Mouse (Mus musculus): ENCODE results near the gene Cct8l1. TPM values are rescaled to one million over a fixed set of nuclear protein-coding genes. Genes with fewer than 3 reads are reported as not detected.

Cct8l1 gene
- total RNA-seq (2021) = under 1 TPM in 1 of 2 experiments, not detected in 1; 0.13 TPM
- long read RNA-seq, experiment 1 = 0 reads
- long read RNA-seq, experiment 2 = 0 reads

DNA sequence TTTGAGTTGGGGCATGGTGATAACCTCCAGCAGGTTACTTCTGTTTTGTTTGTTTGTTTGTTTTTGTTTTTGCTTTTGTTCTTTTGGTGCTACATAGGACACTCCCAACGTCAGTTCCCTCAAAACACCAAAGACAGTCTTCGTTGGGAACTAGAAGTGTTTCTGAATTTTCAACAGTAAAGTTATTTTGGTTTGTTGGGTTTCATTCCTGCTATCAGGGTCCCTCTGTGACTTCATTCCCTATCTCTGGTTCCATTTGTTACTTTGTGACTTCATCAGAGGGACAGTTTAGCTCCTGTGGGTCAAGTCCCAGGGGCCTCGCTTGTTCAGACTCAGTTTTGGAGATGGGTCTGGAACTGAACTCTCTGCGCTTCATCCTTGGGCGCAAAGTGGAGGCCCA is at the start of gene Cct8l1:
Gene Cct8l1, plus strand, starts transcription at position 301 of the 400 bp plus-strand sequence.
- no peak for DNase-seq

DNA sequence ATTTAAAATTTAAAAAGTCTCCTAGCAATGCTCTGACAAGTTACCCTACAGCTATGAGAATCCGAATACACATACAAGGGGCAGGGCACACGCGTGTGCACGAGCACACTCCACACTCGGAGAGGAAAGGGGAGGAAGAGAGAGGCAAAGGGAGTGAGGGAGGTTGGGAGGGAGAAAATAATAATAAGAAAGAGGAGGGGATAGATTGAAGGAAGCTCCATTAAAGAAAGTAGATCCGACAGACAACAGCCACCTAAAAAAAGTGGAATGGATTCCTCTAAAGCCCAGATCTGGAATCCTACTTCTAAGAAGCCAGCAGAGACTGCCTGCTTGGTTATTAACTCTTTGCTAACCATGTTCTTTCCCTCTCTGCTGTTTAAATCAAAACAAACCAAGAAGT is 43.8 kb upstream of the Cct8l1 start:
- peak in 1 of 2 experiments; percentile 22 for DNase-seq

DNA sequence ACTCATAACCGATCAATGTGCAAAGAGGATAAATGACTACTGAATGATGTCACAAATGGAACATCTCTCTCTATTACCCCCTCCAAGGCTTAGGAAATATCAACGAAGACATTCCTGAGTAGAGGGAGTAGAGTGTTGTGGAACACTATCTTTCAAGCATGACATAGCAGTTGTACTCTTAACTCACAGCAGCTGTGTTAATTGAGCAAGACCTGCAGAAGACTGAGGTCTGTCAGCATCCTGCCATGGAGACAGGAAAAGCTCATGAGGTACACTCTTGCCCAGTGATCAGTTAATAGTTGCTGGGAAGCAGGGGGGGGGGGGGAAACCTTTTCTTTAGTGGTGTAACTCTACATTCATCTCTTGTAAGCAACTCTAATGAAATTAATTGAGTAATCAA is 40.1 kb upstream of the Cct8l1 start:
- DNase-seq = no peak

DNA sequence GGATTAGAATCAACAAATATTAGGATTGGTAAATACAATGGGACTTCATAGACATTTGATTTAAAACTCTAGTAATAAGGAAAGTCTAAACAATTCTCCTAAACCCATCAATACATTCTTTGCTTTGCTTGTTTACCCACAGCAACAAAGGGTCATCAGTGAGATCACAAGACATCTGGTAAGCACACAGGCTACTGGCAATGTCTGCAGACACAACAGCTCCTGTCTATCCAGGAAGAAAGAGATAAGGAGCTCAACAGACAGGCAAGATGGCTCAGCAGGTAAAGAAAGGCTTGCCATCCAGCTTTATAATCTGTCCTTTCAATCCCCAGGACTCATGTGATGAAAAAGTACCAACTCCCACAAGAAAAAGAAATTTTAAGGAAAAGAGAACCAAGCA is 37.0 kb upstream of the Cct8l1 start:
- no peak for DNase-seq

DNA sequence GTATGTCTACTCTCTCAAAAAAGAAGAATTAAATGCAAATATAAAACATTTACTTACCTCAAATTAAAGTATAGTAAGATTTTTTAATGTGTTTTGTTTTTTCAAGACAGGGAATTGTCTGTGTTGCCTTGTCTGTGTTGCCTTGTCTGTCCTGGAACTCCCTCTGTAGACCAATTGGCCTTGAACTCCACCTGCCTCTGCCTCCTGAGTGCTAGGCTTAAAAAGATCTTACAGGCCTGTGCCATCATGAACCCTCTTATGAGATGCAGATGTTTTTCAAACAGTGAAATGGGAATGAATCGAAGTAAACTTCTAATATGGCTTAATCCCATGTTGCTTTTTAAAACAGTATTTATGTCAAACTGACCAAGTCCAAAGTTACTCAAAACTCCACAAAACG is 19.2 kb upstream of the Cct8l1 start:
- no peak for DNase-seq

DNA sequence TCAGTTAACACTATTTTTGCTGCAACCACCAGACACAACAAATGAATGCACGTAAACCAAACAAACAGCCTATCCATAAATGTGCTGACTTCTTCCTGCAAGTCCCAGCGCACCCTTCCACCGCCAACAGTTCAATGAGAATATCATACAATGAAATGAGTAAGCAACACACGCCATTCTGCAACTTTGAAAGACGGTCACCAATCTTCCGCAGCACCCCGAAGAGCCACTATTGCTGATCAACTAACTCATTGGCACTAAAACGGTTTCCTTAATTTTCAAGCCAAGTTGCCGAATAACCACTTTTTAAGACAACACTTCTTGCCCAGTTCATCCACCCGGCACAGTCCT is 18.5 kb upstream of the Cct8l1 start:
- DNase-seq = no peak

DNA sequence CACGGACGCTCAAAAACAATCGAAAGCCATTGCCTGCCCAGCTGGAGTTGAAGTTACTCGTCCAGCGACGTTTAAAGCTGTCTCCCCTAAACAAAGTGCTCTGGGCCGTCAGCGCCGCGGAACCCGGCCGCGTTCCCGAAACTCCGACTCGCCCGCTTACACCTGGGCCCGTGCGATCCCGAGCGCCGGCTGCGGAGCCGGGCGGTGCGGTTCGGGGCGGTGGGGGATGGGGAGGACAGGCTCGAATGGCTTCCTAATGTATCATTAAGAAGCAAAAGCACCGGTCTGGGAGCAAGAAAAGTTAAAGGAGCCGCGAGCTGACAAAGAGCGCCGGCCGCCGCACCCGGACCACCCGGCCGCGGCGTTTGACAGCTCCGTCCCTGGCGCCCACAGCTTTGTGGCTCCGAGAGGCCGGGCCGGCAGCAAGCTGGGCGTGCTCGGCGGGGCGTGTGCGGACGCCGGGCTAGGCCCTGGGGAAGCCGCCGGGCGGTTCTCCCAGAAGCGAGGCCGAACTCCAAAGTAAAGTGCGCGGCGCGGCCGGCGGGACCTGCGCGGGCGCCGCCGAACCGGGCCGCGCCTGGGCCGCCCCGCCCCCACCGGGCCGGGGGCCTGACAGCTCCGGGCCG is 18.0 kb upstream of the Cct8l1 start:
- DNase-seq = peak; percentile 70 to 73

DNA sequence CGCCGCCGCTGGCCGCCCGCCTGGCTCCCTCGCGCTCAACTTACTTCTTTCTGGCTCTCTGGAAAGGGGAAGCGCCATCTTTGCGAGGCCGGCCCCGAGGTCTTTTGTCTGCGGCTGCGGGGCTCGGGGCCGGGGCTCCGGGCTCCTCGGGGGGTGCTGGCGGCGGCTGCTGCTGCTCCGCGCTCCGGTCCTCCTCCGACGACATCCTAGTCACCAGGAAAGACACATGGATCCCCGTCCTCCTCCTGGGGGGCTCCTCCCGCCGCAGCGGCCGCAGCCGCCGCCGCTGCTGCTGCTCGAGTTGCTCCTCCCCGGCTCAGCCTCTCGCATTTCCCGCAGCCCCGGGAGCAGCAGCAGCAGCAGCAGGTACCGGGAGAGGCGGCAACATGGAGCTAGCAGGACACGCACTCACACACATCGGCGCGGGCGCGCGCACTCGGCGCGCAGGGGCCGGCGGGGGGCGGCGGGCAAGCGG is 17.5 kb upstream of the Cct8l1 start, which contains the start of gene Kmt2c:
Gene Kmt2c, minus strand, starts transcription at position 438 of the 475 bp plus-strand sequence.
- peak in 1 of 2 experiments; percentile 86 for DNase-seq

DNA sequence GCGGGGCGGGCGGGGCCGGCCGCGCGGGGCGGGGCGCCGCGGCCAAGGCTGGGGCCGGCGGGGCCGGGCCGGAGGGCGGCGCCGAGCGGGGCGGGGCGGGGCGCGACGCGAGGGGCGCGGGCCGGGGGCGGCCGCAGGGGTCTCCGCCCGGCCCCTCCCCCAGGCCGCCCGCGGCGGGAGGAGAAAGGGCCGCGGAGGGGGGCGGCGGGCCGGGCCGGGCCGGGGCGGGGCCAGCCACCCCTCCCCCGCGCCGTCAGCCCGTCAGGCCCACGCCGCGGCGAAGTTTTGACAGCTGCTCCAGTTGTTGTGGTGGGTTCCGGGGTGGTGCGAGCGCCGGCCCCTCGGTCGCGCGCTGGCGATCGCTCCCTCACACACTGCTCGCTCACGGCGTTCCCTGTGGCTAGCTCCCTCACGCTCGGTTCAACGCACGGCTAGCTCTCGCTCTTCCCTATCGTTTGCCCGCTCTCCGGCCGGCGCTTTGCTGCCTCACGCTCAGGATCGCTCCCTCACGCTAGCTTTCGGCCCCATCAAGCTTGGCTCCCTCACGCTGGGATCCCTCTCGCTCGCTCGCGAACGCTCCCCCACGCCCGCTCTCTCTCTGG is 16.9 kb upstream of the Cct8l1 start:
- peak in 1 of 2 experiments; percentile 86 for DNase-seq

DNA sequence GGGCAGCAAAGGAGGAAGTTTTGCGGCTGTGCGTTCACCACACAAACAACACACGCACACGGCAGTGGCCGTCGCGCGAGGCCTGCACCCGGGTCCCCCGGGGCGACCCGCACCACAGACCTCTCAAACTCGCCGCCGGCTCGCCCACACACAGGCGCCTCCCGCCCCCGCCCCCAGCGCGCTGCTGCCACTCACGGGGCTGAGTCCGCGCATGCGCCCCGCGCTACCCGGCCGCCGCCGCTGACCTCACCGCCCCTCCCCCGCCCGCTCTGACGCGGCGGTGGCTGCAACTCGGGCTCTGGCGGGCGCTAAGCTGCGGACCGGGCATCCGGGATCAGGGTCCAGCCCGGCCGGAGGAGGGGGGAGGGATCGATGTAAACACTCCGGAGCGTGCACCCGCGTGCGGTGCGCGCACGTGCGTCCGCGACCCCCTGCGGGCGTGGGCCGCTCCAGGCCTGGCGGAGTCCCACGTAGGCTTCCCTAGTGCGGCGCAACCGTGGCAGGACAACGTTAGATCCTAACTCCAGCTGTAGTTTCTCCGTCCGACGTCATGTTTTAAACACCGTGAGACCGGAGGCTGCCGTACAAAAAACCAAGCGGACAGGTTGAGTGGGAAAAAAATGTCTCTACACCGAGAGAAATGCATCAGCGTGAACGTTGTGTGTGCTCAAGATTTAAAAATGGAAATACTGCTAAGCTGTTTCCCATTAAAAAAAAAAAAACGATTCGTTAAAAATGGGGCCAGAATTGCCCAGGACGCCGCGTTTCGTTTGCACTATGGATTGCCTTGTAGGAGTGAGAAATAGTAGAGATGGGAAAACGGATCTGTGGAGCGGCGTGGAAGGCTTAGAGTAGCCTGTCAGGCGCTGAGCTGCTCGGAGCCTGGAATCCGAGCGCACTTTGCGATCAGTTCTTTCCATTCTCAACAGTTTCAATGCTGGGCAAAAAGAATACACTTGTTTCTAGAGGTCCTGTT is 16.2 kb upstream of the Cct8l1 start:
- peak; percentile 97 for DNase-seq

DNA sequence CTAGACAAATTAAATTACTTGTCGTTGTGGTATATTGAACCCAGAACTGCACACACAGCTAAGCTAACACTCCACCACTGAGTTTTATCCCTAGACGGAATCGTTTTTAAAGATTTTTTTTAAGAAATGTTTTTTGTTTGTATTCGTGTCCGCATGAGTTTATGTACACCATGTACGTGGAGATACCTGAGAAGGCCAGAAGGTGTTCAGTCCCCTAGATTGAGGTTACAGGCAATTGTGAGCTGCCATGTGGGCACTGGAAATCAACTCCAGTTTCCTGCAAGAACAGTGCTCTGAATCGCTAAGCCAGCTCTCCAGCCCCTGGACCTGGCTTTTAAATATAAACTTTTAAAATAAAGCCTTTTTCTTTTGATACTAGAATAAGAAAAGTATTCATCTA is 15.2 kb upstream of the Cct8l1 start:
- DNase-seq = no peak

DNA sequence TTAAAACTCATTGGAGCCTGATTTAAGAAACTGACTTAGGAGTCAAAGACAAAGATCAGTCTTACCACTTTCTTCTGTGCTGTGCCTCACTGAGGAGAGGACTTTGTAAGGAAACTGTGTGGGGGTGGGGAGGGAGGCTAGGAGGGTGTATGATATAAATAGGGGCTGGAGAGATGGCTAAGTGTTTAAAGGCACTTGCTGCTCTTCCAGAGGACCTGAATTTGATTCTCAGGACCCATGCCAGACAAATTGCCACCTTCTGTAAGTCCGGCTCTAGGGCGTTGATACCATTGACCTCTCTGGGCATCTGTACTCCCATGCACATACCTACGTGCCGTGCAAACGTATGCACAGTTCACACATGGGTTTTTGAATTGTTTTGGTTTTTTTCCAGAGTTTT is 9.8 kb upstream of the Cct8l1 start:
- no peak for DNase-seq

DNA sequence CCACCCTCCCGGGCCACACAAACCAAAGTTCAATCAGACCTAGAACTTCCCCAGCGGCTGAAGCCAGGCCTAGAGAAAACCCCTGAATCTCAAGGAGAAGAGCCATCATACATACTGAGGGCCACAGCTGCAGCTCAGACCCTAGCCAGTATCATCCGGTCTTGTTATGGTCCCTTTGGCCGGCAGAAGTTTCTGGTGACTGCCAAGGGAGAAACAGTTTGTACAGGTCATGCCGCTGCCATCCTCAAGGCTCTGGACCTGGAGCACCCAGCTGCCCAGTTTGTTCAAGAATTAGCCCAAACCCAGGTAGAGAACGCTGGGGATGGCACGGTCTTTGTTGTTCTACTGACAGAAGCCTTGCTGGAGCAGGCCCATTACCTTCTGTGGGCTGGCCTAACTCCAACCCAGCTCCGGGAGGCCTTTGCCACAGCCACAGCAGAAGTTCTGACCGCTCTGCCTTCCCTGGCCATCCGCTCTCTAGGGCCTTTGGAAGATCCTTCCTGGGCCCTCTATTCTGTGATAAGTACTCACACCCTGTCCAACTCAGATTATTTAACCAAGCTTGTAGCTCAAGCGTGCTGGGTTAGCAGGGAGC is 531 bp downstream of the Cct8l1 start:
- DNase-seq = no peak

DNA sequence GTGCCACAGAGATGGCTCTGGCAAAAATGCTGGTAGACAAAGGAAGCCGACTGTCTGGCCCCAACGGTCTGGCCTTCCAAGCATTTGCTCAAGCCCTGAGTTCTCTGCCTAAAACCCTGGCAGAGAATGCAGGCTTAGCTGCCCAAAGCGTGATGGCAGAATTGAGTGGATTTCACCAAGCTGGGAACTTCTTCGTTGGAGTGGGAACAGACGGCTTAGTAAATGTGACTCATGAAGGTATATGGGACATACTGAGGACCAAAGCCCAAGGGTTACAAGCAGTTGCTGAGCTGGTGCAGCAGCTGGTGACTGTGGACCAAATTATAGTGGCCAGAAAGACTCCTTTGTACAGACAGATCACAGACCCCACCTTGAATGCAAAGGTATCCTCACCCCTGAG is 1.7 kb downstream of the Cct8l1 start:
- no peak for DNase-seq

DNA sequence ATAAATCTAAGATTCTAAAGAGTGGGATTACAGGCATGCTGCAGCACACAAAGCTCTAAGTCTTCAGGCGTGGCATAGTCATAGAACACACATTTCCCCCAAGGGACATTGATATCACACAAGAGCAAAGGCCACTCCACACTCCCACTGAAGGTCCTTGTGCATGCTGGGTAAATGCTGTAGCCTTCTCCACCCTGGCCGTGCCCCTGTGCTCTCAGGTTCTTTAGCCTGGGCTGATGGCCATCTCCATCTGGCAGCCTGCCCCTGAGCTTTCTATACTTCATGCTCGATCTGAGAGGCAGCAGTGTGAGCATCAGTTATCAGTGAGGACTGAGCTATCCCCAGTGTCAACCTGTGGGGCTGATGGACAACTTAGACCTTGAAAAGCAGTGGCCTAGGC is 4.0 kb downstream of the Cct8l1 start:
- no peak for DNase-seq

DNA sequence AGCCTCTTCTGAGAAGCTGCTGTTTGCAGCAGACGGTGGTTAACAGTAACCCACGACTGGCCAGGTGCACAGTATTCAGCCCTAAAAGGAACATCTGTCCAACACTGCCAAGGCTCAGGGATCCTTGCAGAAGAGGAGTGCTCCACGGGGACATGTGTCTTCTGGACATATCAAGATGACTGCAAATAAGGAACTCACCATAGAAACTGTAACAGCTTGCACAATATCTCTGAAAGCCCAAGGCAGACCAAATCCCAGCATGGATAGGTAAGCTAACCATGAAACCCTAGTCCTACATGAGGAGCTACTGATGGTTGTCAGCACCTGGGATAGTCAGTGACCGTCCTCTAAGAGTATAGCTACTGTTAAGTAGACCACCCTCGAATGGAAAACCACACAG is 5.6 kb downstream of the Cct8l1 start:
- DNase-seq = no peak

DNA sequence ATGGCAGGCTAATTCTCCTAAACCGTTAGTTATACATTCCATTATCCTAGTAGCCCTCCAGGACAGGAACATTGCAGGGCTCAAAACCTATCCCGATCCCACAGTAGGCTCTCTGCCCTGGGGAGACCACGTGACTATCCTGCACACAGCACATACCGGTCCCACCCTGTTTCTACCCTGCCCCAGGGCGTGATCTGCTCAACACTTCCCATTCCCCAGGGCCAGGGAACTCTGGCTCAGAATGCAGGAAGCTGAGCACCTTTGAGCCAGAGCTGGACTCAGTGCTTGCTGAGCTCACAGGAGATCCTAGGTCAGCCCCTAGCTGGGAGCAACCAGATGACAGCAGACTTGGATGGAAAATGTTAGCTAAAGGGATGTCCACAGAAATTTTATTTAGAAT is 10.2 kb downstream of the Cct8l1 start:
- DNase-seq = peak; percentile 60 to 81

DNA sequence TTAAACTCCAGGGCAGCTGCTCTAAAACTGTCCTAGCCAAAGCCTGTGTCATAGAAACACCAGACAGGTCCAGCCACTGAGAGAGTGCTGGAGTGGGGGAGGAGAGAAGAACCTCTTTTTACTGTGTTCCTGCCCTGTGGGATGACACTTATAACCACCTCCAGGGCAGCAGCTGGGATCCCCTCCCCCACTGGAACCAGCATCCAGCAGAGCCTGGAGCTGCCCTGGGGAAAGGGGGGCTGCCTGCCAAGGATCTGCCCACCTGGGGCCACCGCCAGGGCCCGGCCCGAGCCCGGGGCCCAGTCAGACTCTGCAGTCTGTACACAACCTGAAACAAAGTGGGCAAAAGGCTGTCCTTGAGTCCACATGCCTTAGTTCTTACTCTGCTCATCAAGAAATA is 11.1 kb downstream of the Cct8l1 start:
- peak; percentile 34 to 48 for DNase-seq

DNA sequence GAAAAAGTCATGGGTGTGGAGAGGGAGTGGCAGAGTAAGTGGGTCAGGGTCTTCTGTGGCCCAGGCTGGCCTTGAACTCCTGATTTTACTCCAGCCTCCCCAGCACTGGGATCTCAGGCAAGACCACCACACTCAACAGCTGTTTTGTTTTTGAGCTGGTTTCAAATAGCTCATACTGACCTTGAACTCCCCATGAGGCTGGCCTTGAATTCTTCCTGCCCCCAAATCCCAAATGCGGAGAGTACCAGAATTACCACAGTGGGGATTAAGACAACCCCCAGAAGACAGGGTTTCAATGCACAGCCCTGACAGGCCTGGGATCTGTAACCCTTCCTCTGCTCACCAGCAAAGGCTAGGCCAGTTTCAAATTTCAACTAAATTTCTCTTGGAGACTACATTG is 12.1 kb downstream of the Cct8l1 start:
- DNase-seq = no peak

DNA sequence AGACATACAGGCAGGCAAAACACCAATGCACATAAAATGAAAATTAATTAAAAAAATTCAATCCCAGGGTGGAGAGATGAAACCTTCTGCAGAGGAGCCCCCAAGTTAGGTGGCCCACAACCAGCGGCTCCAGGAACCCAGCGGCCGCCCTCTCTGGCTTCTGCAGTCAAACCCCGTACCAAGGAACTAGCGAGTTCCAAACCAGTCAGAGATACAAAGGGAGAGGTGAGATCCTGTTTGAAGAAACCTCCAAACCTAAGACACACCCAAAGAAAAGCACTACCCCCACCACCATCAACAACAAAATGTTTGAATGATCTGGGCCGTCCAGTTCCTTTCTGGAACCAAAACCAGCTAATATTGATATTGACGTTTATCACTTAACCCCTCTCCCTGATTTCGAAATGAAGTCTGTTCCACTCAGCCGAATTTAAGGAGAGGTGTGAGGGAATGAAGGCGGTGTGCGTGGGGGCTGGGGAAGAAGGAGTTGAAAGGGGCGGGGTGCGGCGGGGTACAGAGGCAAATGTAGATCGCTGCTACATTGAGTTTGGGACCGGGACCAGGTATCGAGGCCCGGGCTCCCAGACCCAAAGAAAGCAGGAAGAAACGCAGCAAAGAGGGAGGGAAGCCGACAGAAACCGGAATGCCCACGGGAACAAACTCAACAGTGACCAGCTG is 13.1 kb downstream of the Cct8l1 start:
- DNase-seq = no peak

DNA sequence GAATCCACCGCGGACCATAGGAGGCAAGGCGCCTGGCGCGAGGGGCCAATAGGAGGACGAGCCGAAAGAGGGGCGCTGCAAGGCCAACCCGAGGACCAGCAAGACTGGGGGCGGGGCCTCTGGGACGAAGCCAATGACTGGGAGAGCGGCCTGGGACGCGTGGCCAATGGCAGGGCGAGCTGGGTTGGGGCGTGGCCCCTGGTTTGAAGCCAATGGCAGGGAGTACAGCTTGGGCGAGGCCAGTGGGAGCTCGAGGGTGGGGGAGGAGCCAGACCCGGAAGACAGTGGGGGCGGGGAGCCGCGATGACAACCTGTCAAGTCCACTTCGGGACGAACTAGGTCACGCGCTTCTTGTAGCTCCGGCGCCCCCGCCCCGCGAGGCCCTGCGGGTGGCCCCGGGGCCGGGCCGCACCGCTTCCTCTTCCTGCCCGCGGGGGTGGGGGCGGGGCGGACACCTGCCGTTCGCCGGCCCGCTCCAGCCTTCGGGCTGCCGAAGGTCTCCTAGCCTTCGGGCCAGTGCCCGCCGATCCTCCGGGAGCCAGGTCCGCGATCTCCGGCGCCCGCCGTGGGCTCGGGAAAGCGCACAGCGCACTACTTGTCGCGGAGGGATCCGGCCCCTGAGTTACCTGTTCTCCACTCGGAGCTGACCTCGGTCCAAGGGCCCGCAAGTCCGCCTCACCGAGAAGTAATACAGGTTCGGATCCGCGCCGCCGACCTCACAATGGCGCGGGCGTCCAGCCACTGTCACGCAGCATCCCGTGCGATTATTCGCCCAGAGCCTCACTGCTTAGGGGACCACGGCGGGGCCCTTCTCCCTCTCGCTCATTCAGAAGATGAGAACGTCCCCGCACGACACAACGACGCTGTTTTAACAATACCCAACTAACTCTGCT is 13.9 kb downstream of the Cct8l1 start:
- DNase-seq = peak; percentile 100

All from heart, adult 18-20 months (tissue).